Mouse (Mus musculus) MEL (cell line): ENCODE measurements around the gene Lrrc8a. TPM values are rescaled to one million over a fixed set of nuclear protein-coding genes. Genes with fewer than 3 reads are reported as not detected.

Experiments used
- DNase-seq: peaks from one replicate; pipeline ENCODE4 v3.0.0; 2011; ENCODE audit warnings: low read depth, low spot score
- H3K27ac ChIP-seq: 2 replicates; pipeline ENCODE4 v1.5.1; 2012; ENCODE audit warnings: low read depth, mild to moderate bottlenecking, control low read depth, low read length, moderate library complexity; ENCODE audit not compliant: control insufficient read depth
- H3K27me3 ChIP-seq, 2 experiments: fragments of 150-350 bp in 1 of 2; sonication (generic) in 1 of 2; 2 replicates each; pipeline ENCODE4 v1.6.1; 2012; ENCODE audit warnings: low read length in 2 of 2, mild to moderate bottlenecking in 2 of 2, improper control_type of control experiment in 1 of 2, moderate library complexity in 1 of 2; ENCODE audit not compliant: insufficient read depth in 2 of 2, control insufficient read depth in 1 of 2
- H3K36me3 ChIP-seq, 2 experiments: 2 replicates each; pipeline ENCODE4 v1.6.1; 2012 to 2014; ENCODE audit warnings: low read length in 2 of 2, improper control_type of control experiment in 1 of 2, inconsistent platforms in 1 of 2, mild to moderate bottlenecking in 1 of 2; ENCODE audit not compliant: insufficient read depth in 2 of 2, control insufficient read depth in 1 of 2
- H3K4me1 ChIP-seq, 2 experiments: fragments of 150-350 bp in 1 of 2; sonication (generic) in 1 of 2; 2 replicates each; pipeline ENCODE4 v1.6.1; 2012; ENCODE audit warnings: low read length in 2 of 2, improper control_type of control experiment in 1 of 2, mild to moderate bottlenecking in 1 of 2; ENCODE audit not compliant: insufficient read depth in 2 of 2, control insufficient read depth in 1 of 2
- H3K4me3 ChIP-seq, 2 experiments: fragments of 150-350 bp in 1 of 2; sonication (generic) in 1 of 2; 2 replicates each; pipeline ENCODE4 v1.5.1; 2012; ENCODE audit warnings: low read depth in 2 of 2, low read length in 2 of 2, mild to moderate bottlenecking in 2 of 2, moderate library complexity in 2 of 2, control low read depth in 1 of 2, improper control_type of control experiment in 1 of 2; ENCODE audit not compliant: control insufficient read depth in 1 of 2, insufficient read depth in 1 of 2
- H3K79me2 ChIP-seq: 2 replicates; pipeline ENCODE4 v1.6.1; 2012; ENCODE audit warnings: mild to moderate bottlenecking, low read length, moderate library complexity; ENCODE audit not compliant: control insufficient read depth, poor library complexity, insufficient read depth
- H3K9ac ChIP-seq: 2 replicates; pipeline ENCODE4 v1.6.1; 2012; ENCODE audit warnings: low read depth, mild to moderate bottlenecking, control low read depth, low read length, moderate library complexity; ENCODE audit not compliant: control insufficient read depth, poor library complexity, severe bottlenecking
- H3K9me3 ChIP-seq: fragments of 150-350 bp; sonication (generic); replicated peaks from 2 replicates; pipeline ENCODE4 v1.6.1; 2012; ENCODE audit warnings: mild to moderate bottlenecking, low read length, improper control_type of control experiment, moderate library complexity; ENCODE audit not compliant: insufficient read depth
- CHD1 ChIP-seq: IDR thresholded peaks from 2 replicates; pipeline ENCODE4 v1.6.1; 2012; ENCODE audit warnings: low read depth, mild to moderate bottlenecking, inconsistent platforms, low read length, improper control_type of control experiment
- CHD2 ChIP-seq: IDR thresholded peaks from 2 replicates; pipeline ENCODE4 v1.6.1; 2011; ENCODE audit warnings: low read length, improper control_type of control experiment
- CTCF ChIP-seq, 3 experiments: IDR thresholded peaks in 2 of 3; conservative IDR thresholded peaks in 1 of 3; 2 replicates each; pipeline ENCODE4 v1.5.1; 2011 to 2012; ENCODE audit warnings: low read length in 3 of 3, low read depth in 2 of 3, mild to moderate bottlenecking in 2 of 3, improper control_type of control experiment in 1 of 3, inconsistent platforms in 1 of 3, mixed read lengths in 1 of 3, moderate library complexity in 1 of 3; ENCODE audit not compliant: control insufficient read depth in 1 of 3, insufficient read depth in 1 of 3, poor library complexity in 1 of 3, severe bottlenecking in 1 of 3
- E2F4 ChIP-seq: IDR thresholded peaks from 2 replicates; pipeline ENCODE4 v1.6.1; 2011; ENCODE audit warnings: low read depth, low read length, improper control_type of control experiment, borderline replicate concordance
- ETS1 ChIP-seq: IDR thresholded peaks from 2 replicates; pipeline ENCODE4 v1.6.1; 2012; ENCODE audit warnings: low read depth, mild to moderate bottlenecking, inconsistent platforms, low read length, improper control_type of control experiment, moderate library complexity
- GABPA ChIP-seq: IDR thresholded peaks from 2 replicates; pipeline ENCODE4 v1.6.1; 2012; ENCODE audit warnings: low read depth, mild to moderate bottlenecking, inconsistent platforms, low read length, improper control_type of control experiment, moderate library complexity
- GATA1 ChIP-seq: IDR thresholded peaks from 2 replicates; pipeline ENCODE4 v1.6.1; 2011; ENCODE audit warnings: low read depth, low read length, improper control_type of control experiment
- JUND ChIP-seq: IDR thresholded peaks from 2 replicates; pipeline ENCODE4 v1.6.1; 2011; ENCODE audit warnings: low read depth, mild to moderate bottlenecking, improper control_type of control experiment, low read length
- KAT2A ChIP-seq: conservative IDR thresholded peaks from 2 replicates; pipeline ENCODE4 v1.6.1; 2012; ENCODE audit warnings: low read depth, low read length, improper control_type of control experiment, inconsistent platforms
- MAZ ChIP-seq: IDR thresholded peaks from 2 replicates; pipeline ENCODE4 v1.6.1; 2012; ENCODE audit warnings: low read depth, mild to moderate bottlenecking, inconsistent platforms, low read length, improper control_type of control experiment
- MXI1 ChIP-seq: IDR thresholded peaks from 2 replicates; pipeline ENCODE4 v1.6.1; 2011; ENCODE audit warnings: mild to moderate bottlenecking, low read depth, low read length, improper control_type of control experiment
- MYB ChIP-seq: IDR thresholded peaks from 2 replicates; pipeline ENCODE4 v1.6.1; 2011; ENCODE audit warnings: mild to moderate bottlenecking, low read depth, low read length, improper control_type of control experiment
- NELFE ChIP-seq: IDR thresholded peaks from 2 replicates; pipeline ENCODE4 v1.6.1; 2011; ENCODE audit warnings: low read depth, low read length, improper control_type of control experiment
- POLR2A ChIP-seq, 2 experiments: IDR thresholded peaks; 2 replicates each; pipeline ENCODE4 v1.6.1; 2011 to 2012; ENCODE audit warnings: low read length in 2 of 2, mild to moderate bottlenecking in 2 of 2, control low read depth in 1 of 2, improper control_type of control experiment in 1 of 2, low read depth in 1 of 2, moderate library complexity in 1 of 2; ENCODE audit not compliant: control insufficient read depth in 1 of 2, insufficient read depth in 1 of 2, poor library complexity in 1 of 2
- POLR2AphosphoS2 ChIP-seq: IDR thresholded peaks from 2 replicates; pipeline ENCODE4 v1.6.1; 2011; ENCODE audit warnings: low read length, improper control_type of control experiment
- POLR2AphosphoS5 ChIP-seq: IDR thresholded peaks from 2 replicates; pipeline ENCODE4 v1.6.1; 2012; ENCODE audit warnings: low read depth, borderline replicate concordance, mild to moderate bottlenecking, inconsistent platforms, low read length, moderate library complexity, mixed read lengths
- RAD21 ChIP-seq: IDR thresholded peaks from 2 replicates; pipeline ENCODE4 v1.6.1; 2011; ENCODE audit warnings: mild to moderate bottlenecking, low read depth, low read length, improper control_type of control experiment
- RCOR1 ChIP-seq: IDR thresholded peaks from 2 replicates; pipeline ENCODE4 v1.6.1; 2012; ENCODE audit warnings: low read depth, mild to moderate bottlenecking, inconsistent platforms, low read length, improper control_type of control experiment
- TAL1 ChIP-seq: IDR thresholded peaks from 2 replicates; pipeline ENCODE4 v1.6.1; 2012; ENCODE audit warnings: mild to moderate bottlenecking, inconsistent platforms, low read length, moderate library complexity, mixed read lengths
- TBP ChIP-seq: IDR thresholded peaks from 2 replicates; pipeline ENCODE4 v1.8.0; 2011; ENCODE audit warnings: low read depth, low read length, improper control_type of control experiment
- UBTF ChIP-seq: IDR thresholded peaks from 2 replicates; pipeline ENCODE4 v1.6.1; 2012; ENCODE audit warnings: low read depth, mild to moderate bottlenecking, inconsistent platforms, low read length, improper control_type of control experiment, moderate library complexity, borderline replicate concordance; ENCODE audit not compliant: insufficient read depth
- USF1 ChIP-seq: IDR thresholded peaks from 2 replicates; pipeline ENCODE4 v1.6.1; 2014; ENCODE audit warnings: low read depth, mild to moderate bottlenecking, inconsistent platforms, low read length, improper control_type of control experiment, moderate library complexity
- ZC3H11A ChIP-seq: IDR thresholded peaks from 2 replicates; pipeline ENCODE4 v1.6.1; 2012; ENCODE audit warnings: low read depth, mild to moderate bottlenecking, inconsistent platforms, low read length, improper control_type of control experiment
- ZKSCAN1 ChIP-seq: IDR thresholded peaks from 2 replicates; pipeline ENCODE4 v1.6.1; 2012; ENCODE audit warnings: low read depth, mild to moderate bottlenecking, inconsistent platforms, low read length, improper control_type of control experiment, moderate library complexity
- ZMIZ1 ChIP-seq: IDR thresholded peaks from 2 replicates; pipeline ENCODE4 v1.6.1; 2012; ENCODE audit warnings: low read depth, mild to moderate bottlenecking, inconsistent platforms, low read length, improper control_type of control experiment, moderate library complexity
- ZNF384 ChIP-seq: IDR thresholded peaks from 2 replicates; pipeline ENCODE4 v1.6.1; 2012; ENCODE audit warnings: low read depth, mild to moderate bottlenecking, inconsistent platforms, low read length, improper control_type of control experiment
- polyA plus RNA-seq, 2 experiments: library from polyadenylated mRNA; stranded (reverse) in 1 of 2; unstranded in 1 of 2; fragments of >175 nt in 1 of 2; fragments of >200 nt in 1 of 2; gene quantifications; 2 replicates each; pipeline versions ENCODE4 v1.2.1 to v1.2.4; 2012; ENCODE audit warnings: low replicate concordance in 2 of 2, low read depth in 1 of 2; ENCODE audit not compliant: insufficient read length in 2 of 2, insufficient read depth in 1 of 2, missing spikeins in 1 of 2
- total RNA-seq: library from RNA; depleted of rRNA; stranded (reverse); fragments of 300-350 nt; gene quantifications from 2 replicates; pipeline ENCODE4 v1.2.3, GENCODE M21; 2012

Gene Lrrc8a
- total and polyA plus RNA-seq, 3 experiments = 6.9 to 8.3 TPM; not detected in 1

- H3K27me3 ChIP-seq = no peaks in the 10 kb centered on the region
- H3K79me2 ChIP-seq = peaks cover 1% of the 10 kb centered on the region; the same call in 1 of the 2 replicates
- H3K4me1 ChIP-seq = no peaks in the 10 kb centered on the region
- no peaks in the 10 kb centered on the region for H3K9me3 ChIP-seq
- TF ChIP-seq RCOR1 (no peak), JUND (no peak), MXI1 (no peak), KAT2A (no peak), GABPA (no peak), UBTF (no peak), POLR2AphosphoS2 (no peak), POLR2A (IDR thresholded peaks at IDR 0.05; ENCODE audit: control insufficient read depth in 1 of 2, insufficient read depth in 1 of 2, low read depth in 1 of 2, low read length in 2 of 2, poor library complexity in 1 of 2) (no peak), E2F4 (no peak), USF1 (no peak), TBP (no peak), MAZ (no peak), ETS1 (no peak), NELFE (no peak), POLR2AphosphoS5 (no peak), ZC3H11A (no peak), CHD1 (no peak), ZMIZ1 (no peak), RAD21 (no peak)
- TF ChIP-seq, all 39 proteins: peak for 0
- Histone ChIP-seq H3K27ac (no peak overlapping the region), H3K4me3 (no peak overlapping the region), H3K36me3 (peaks cover 0 to 52% of the 10 kb centered on the region in 2 experiments; a peak in 2 of 4 replicates), H3K9ac (no peak overlapping the region)
- DNase-seq = no peak
Measured at GRCm38 (mm10) chr2:30299966-30300365, 62.5 kb downstream of the Lrrc8a start.

- Histone ChIP-seq H3K27ac (no peak overlapping the region), H3K9me3 (no peaks in the 10 kb centered on the region), H3K36me3 (peaks cover 0 to 46% of the 10 kb centered on the region in 2 experiments; a peak in 2 of 4 replicates), H3K4me1 (no peaks in the 10 kb centered on the region), H3K9ac (no peak overlapping the region), H3K27me3 (no peaks in the 10 kb centered on the region), H3K79me2 (no peaks in the 10 kb centered on the region), H3K4me3 (no peak overlapping the region)
- TF ChIP-seq MYB = no peak
- no peak for TF ChIP-seq JUND
- TF ChIP-seq MAZ = no peak
- no peak for TF ChIP-seq CHD2
- TF ChIP-seq TAL1 = no peak
- TF ChIP-seq GATA1 = no peak
- TF ChIP-seq CTCF (IDR thresholded peaks at IDR 0.05 in 2 of 3, conservative IDR thresholded peaks at IDR 0.05 in 1 of 3; ENCODE audit: control insufficient read depth in 1 of 3, insufficient read depth in 1 of 3, low read depth in 2 of 3, low read length in 3 of 3, poor library complexity in 1 of 3, severe bottlenecking in 1 of 3) = no peak
- no peak for TF ChIP-seq POLR2A (IDR thresholded peaks at IDR 0.05; ENCODE audit: control insufficient read depth in 1 of 2, insufficient read depth in 1 of 2, low read depth in 1 of 2, low read length in 2 of 2, poor library complexity in 1 of 2)
- TF ChIP-seq ZKSCAN1 = no peak
- TF ChIP-seq ZNF384 = no peak
- TF ChIP-seq POLR2AphosphoS5 = no peak
- TF ChIP-seq UBTF = no peak
- TF ChIP-seq RCOR1 = no peak
- TF ChIP-seq ZMIZ1 = no peak
- no peak for TF ChIP-seq KAT2A
- no peak for TF ChIP-seq ETS1
- TF ChIP-seq USF1 = no peak
- DNase-seq = no peak
Measured at GRCm38 (mm10) chr2:30306087-30306486, 68.6 kb downstream of the Lrrc8a start.
